Mouse (Mus musculus) lung, postnatal 0 days (tissue): ENCODE measurements around the gene Cmip. TPM values are rescaled to one million over a fixed set of nuclear protein-coding genes. Genes with fewer than 3 reads are reported as not detected.

Experiments
- ATAC-seq: fragments of 200-750 bp; cut with Nextera tagmentation; 2 replicates; pipeline ENCODE4 v1.8.0; 2017; ENCODE audit warnings: moderate library complexity
- DNase-seq: peaks from one replicate; pipeline ENCODE4 v3.0.0-alpha.2; 2016; ENCODE audit warnings: low spot score
- H3K27ac ChIP-seq: fragments of 300-500 bp; sonication (generic); 2 replicates; pipeline ENCODE4 v1.5.1; 2014; ENCODE audit warnings: antibody characterized with exemption, mild to moderate bottlenecking, low read length, mixed read lengths
- H3K27me3 ChIP-seq: fragments of 300-500 bp; sonication (generic); replicated peaks from 2 replicates; pipeline ENCODE4 v1.6.1; 2014; ENCODE audit warnings: low read length, mixed read lengths; ENCODE audit not compliant: insufficient read depth
- H3K36me3 ChIP-seq: fragments of 300-500 bp; sonication (generic); 2 replicates; pipeline ENCODE4 v1.6.1; 2014; ENCODE audit warnings: low read length, mixed read lengths; ENCODE audit not compliant: insufficient read depth
- H3K4me1 ChIP-seq: fragments of 300-500 bp; sonication (generic); 2 replicates; pipeline ENCODE4 v1.6.1; 2014; ENCODE audit warnings: antibody characterized with exemption, low read depth, low read length, mixed read lengths; ENCODE audit not compliant: insufficient read depth
- H3K4me2 ChIP-seq: fragments of 300-500 bp; sonication (generic); replicated peaks from 2 replicates; pipeline ENCODE4 v1.6.1; 2014; ENCODE audit warnings: low read depth, mild to moderate bottlenecking, low read length, moderate library complexity, mixed read lengths
- H3K4me3 ChIP-seq: fragments of 300-500 bp; sonication (generic); 2 replicates; pipeline ENCODE4 v1.5.1; 2014; ENCODE audit warnings: low read depth, low read length
- H3K9ac ChIP-seq: fragments of 300-500 bp; sonication (generic); replicated peaks from 2 replicates; pipeline ENCODE4 v1.6.1; 2014; ENCODE audit warnings: low read depth, mild to moderate bottlenecking
- H3K9me3 ChIP-seq: fragments of 300-500 bp; sonication (generic); 2 replicates; pipeline ENCODE4 v1.6.1; 2016; ENCODE audit warnings: low read length, mixed read lengths
- CTCF ChIP-seq: IDR thresholded peaks from 2 replicates; pipeline ENCODE4 v1.5.1; 2016; ENCODE audit warnings: antibody characterized with exemption, mild to moderate bottlenecking
- EP300 ChIP-seq: IDR thresholded peaks from 2 replicates; pipeline ENCODE4 v1.6.1; 2016; ENCODE audit warnings: antibody characterized with exemption, mild to moderate bottlenecking, control low read depth
- WGBS: fragments of 180-500 bp; shearing (Covaris S2); extraction: QIAGEN DNeasy Blood & Tissue Kit; methylation state at CpG from one replicate; pipeline ENCODE4 v1.1.7; 2014; 5-methylcytosine and 5-hydroxymethylcytosine counted together
- polyA plus RNA-seq: library from polyadenylated mRNA; unstranded; fragments of >200 nt; fragmentation: Nextera tagmentation; extraction: Ambion mirVana; gene quantifications from 2 replicates; pipeline ENCODE4 v1.2.1, GENCODE M21; 2015

Gene Cmip
- polyA plus RNA-seq, 1 experiment from 2014 or later: 27.6 TPM

GRCm38 (mm10) chr8:117332229-117333010 is 75.6 kb downstream of the Cmip start:
- Histone ChIP-seq H3K4me2 (no peak overlapping the region), H3K4me3 (no peak overlapping the region), H3K27me3 (no peaks in the 10 kb centered on the region), H3K9ac (no peak overlapping the region), H3K4me1 (peaks cover 27% of the 10 kb centered on the region), H3K36me3 (no peaks in the 10 kb centered on the region), H3K9me3 (no peaks in the 10 kb centered on the region), H3K27ac (no peak overlapping the region)
- TF ChIP-seq CTCF: no peak
- no peak for TF ChIP-seq EP300
- ATAC-seq (no peak), DNase-seq (no peak)
- WGBS: 87% methylated on average over 27 of the region's 27 CpGs

DNA sequence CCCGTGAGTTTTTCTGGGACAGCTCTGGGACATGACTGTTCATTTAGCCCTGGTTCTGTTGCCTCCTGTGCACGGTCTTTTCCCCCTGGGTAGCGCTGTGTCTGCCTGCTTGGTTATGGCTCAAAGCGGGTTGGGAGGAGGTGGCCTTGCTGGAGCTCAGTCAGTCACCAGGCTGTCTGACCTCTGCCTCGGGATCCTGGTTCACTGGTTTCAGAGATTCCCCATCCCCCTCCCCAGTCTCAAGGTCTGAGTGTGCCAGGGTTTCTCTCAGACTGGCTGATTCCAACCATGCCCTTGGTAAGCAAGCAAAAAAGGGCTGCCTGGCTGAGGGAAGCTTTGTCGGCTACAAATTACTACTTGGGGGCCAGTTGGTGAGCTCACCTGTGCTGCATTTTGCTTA is 76.8 kb downstream of the Cmip start:
- no peak overlapping the region for H3K4me2 ChIP-seq
- H3K36me3 ChIP-seq: no peaks in the 10 kb centered on the region
- H3K9ac ChIP-seq: no peak overlapping the region
- H3K4me3 ChIP-seq: no peak overlapping the region
- DNase-seq (no peak), ATAC-seq (no peak)
- no peak for TF ChIP-seq EP300
- H3K4me1 ChIP-seq: peaks cover 32% of the 10 kb centered on the region
- no peaks in the 10 kb centered on the region for H3K9me3 ChIP-seq
- H3K27ac ChIP-seq: no peak overlapping the region
- WGBS: 59% methylated on average over 6 of the region's 6 CpGs
- H3K27me3 ChIP-seq: no peaks in the 10 kb centered on the region

DNA sequence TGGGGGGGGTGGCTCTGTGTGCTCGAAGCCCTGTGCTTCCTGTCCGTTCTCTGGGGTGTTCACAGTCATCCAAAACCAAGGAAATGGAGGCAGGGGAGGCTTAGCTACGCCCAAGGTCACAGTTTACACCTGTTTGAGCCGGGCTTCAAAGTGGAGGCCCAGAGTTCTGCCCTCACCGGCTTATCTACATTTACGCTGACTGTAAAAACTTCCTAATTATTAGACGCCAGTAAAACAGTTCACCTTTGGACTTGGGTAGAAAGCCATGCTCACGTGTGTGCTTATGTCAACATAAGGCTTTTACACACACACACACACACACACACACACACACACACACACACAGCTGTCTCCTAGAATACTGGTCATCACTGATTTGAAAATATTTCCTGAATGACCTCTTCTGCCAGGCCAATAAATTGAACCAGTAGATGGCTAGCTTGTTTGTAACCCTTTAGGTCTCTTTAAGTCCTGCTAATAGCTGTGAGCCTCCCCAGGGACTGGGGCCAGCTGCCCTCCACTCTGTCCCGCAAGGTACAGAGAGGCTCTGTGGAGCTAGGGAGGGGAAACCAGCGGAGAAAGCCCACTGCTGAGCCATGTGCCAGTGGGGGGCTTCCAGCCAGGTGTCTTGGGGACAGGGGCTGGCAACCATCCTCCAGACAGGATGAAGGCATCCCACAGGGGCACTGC is 77.3 kb downstream of the Cmip start:
- H3K4me1 ChIP-seq: peaks cover 38% of the 10 kb centered on the region
- 0 out of 2 replicates have a peak overlapping the region, but pooled peaks have one; percentile 0 for H3K4me2 ChIP-seq
- ATAC-seq: no peak
- no peak overlapping the region for H3K9ac ChIP-seq
- no peaks in the 10 kb centered on the region for H3K9me3 ChIP-seq
- no peak overlapping the region for H3K4me3 ChIP-seq
- no peaks in the 10 kb centered on the region for H3K36me3 ChIP-seq
- H3K27ac ChIP-seq: peak overlapping the region; percentile 17; the same call in 1 of the 2 replicates
- TF ChIP-seq CTCF (no peak), EP300 (no peak)
- DNase-seq: no peak
- WGBS: 34% methylated on average over 10 of the region's 10 CpGs
- no peaks in the 10 kb centered on the region for H3K27me3 ChIP-seq

DNA sequence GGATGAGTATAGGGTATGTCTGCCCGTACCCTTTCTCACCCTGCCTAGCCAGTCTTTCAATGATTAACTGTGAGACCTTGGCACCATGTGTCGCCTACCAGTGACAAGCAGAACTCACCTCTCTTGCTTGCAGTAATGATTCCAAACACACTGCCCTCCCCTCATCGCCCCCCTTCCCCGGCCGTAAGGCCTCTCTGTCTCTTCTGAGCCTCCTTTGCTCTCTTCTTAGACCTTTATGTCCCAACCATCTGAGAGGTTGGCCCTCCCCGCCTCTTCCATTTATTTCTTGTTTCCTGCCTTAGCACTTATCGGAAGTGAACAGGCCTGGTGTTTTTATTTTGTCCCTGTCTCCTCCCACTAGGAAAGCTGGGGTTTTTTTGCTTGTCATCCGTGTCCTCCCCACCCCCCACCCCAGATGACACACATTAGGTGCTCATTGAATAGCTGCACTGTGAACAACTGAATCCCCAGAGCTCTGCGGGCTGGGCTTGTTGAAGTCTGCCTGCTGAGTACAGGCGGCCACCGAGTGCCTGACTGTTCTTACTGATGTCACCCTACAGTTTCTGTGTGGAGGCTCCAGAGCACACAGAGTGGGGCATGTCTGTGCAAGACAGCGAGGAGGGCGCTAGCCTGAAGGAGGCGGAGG is 78.0 kb downstream of the Cmip start:
- WGBS: 36% methylated on average over 14 of the region's 14 CpGs
- Histone ChIP-seq H3K9ac (no peak overlapping the region), H3K4me1 (peaks cover 38% of the 10 kb centered on the region), H3K36me3 (no peaks in the 10 kb centered on the region), H3K27ac (peak overlapping the region; percentile 51; the same call in 1 of the 2 replicates), H3K27me3 (no peaks in the 10 kb centered on the region), H3K9me3 (no peaks in the 10 kb centered on the region), H3K4me3 (no peak overlapping the region), H3K4me2 (0 out of 2 replicates have a peak overlapping the region, but pooled peaks have one; percentile 0)
- TF ChIP-seq CTCF: no peak
- peak; percentile 73 for TF ChIP-seq EP300
- peak; percentile 46 for ATAC-seq
- DNase-seq: peak; percentile 59

DNA sequence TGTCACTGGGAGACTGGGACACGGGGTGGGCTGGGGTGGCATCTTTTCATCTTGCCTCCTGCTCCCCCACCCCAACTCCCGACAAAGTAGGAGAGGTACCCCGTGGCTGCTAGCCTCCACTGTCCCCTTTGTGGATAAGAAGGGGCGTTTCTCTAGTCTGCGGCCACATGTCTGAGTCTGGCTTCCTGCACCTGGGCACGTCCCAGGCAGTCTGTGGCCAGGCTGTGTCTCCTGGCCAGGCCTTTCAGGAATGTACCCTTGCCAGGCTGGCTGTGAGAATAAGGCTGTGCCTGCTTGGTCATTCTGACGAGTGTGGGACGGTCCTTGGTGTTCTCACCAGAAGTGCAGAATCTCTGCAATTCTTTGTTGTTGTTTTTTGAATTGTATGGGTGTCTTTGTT is 78.6 kb downstream of the Cmip start:
- 53% methylated on average over 7 of the region's 8 CpGs for WGBS
- H3K4me1 ChIP-seq: peaks cover 38% of the 10 kb centered on the region

GRCm38 (mm10) chr8:117337188-117337587 is 80.3 kb downstream of the Cmip start:
- no peak overlapping the region for H3K4me2 ChIP-seq
- peaks cover 38% of the 10 kb centered on the region for H3K4me1 ChIP-seq
- no peak for DNase-seq
- H3K4me3 ChIP-seq: no peak overlapping the region
- no peaks in the 10 kb centered on the region for H3K36me3 ChIP-seq
- no peak for ATAC-seq
- TF ChIP-seq EP300: no peak
- no peak for TF ChIP-seq CTCF
- H3K9ac ChIP-seq: no peak overlapping the region
- no peak overlapping the region for H3K27ac ChIP-seq
- H3K9me3 ChIP-seq: no peaks in the 10 kb centered on the region
- WGBS: 65% methylated on average over 3 of the region's 3 CpGs
- no peaks in the 10 kb centered on the region for H3K27me3 ChIP-seq

More for the DNA sequence above, 78.6 kb downstream of the Cmip start:
- Histone ChIP-seq H3K27me3 (no peaks in the 10 kb centered on the region), H3K4me2 (no peak overlapping the region), H3K9me3 (no peaks in the 10 kb centered on the region), H3K36me3 (no peaks in the 10 kb centered on the region), H3K4me3 (no peak overlapping the region), H3K9ac (no peak overlapping the region), H3K27ac (peak overlapping the region; percentile 51)
- DNase-seq (peak; percentile 35), ATAC-seq (peak; percentile 19; the same call in 1 of the 2 replicates)
- TF ChIP-seq CTCF (no peak), EP300 (no peak)
